Mouse (Mus musculus): Measurements from ENCODE around the gene Bcl11b. TPM values are rescaled to one million over a fixed set of nuclear protein-coding genes. Genes with fewer than 3 reads are reported as not detected.

Gene Bcl11b
- polyA plus RNA-seq, 1 experiment from 2014 or later, result 30.7 TPM

DNA sequence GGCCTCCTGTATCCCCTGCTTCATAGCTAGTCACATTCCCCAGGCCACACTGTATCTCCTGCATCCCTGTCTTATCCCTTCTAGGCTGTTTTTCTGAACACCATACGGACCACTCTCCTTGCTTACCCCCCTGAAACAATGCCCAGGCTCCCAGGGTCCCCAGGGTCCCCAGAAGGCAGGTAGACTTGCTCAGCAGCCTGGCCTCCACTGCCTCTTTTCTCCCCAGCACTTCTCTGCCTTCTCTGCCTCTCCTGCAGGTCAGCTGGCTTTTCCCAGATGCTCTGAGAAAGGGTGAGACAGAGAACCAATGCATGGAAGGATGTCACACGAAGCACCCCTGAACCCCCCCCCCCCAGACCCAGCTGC is 2.7 kb downstream of the Bcl11b start:
- Histone ChIP-seq H3K9me3 (ENCODE audit: control insufficient read depth, low read length) (no peaks in the 10 kb centered on the region), H3K4me1 (replicated peaks; ENCODE audit: control insufficient read depth, insufficient read depth, low read length) (peaks cover 26% of the 10 kb centered on the region), H3K9ac (peak overlapping the region; percentile 94), H3K4me2 (replicated peaks) (peak overlapping the region; percentile 81), H3K27me3 (ENCODE audit: control insufficient read depth, insufficient read depth, low read length) (peaks cover 7% of the 10 kb centered on the region; the same call in 1 of the 2 replicates), H3K27ac (peak overlapping the region; percentile 95), H3K4me3 (replicated peaks; ENCODE audit: low read length) (peak overlapping the region; percentile 73), H3K36me3 (replicated peaks; ENCODE audit: control insufficient read depth, insufficient read depth) (no peaks in the 10 kb centered on the region)
- ATAC-seq (ENCODE audit: low FRiP score), result no peak
- WGBS, result 21% methylated on average over 2 of the region's 2 CpGs
- no peak for DNase-seq (ENCODE audit: low spot score)

DNA sequence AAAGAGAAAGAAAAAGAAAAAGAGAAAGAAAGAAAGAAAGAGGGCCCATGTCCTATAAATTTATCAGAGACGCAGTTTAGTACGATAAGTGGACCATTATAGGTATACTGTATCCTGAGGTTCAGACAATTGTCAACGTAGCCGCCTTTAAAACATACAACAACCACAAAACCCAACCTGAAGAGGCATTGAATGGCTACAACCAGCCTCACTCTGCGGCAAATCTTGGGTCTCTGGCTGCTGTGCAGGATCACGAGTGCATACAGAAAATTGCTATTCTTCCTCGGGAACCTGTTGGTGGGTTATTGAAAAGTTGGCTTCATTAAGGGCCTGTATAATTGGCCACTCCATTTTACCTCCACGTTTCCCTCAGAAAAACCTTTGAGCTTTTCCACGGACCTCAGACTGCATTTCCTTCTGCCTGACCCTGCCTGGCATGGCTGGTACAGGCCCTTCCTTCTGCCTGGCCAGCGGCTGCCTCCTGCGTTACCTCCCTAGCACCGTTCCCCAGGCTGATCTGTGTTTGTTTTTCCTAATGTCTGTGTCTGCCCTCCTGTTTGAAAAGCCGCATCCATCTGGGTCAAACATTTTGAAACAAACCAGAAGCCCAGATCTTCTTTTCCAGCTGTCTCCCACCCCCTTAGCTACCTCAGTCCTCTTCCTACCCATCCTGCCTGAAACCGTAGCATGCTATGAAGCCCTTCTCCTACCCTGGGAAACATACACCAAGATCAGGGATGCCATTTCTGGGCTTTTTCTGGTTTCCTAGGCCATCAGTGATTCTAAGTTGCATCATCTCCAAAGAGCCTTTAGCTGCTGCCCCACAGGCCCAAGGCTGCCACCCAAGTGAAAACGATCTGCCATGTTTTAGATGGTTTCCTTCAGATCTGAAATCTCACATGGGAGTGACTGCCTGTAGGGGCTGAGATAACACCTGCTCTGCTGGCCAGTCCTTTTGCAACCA is 3.4 kb downstream of the Bcl11b start:
- 69% methylated on average over 15 of the region's 15 CpGs for WGBS
- H3K4me3 ChIP-seq (replicated peaks; ENCODE audit: low read length), result peak overlapping the region; percentile 73
- H3K27ac ChIP-seq, result peak overlapping the region; percentile 95
- DNase-seq (ENCODE audit: low spot score), result no peak
- no peak for ATAC-seq (ENCODE audit: low FRiP score)
- H3K36me3 ChIP-seq (replicated peaks; ENCODE audit: control insufficient read depth, insufficient read depth), result no peaks in the 10 kb centered on the region
- peak overlapping the region; percentile 81 for H3K4me2 ChIP-seq (replicated peaks)
- peak overlapping the region; percentile 94 for H3K9ac ChIP-seq
- H3K9me3 ChIP-seq (ENCODE audit: control insufficient read depth, low read length), result no peaks in the 10 kb centered on the region
- H3K4me1 ChIP-seq (replicated peaks; ENCODE audit: control insufficient read depth, insufficient read depth, low read length), result peaks cover 32% of the 10 kb centered on the region
- 0 out of 2 replicates have a peak, but pooled peaks cover under 1% of the 10 kb centered on the region for H3K27me3 ChIP-seq (ENCODE audit: control insufficient read depth, insufficient read depth, low read length)

DNA sequence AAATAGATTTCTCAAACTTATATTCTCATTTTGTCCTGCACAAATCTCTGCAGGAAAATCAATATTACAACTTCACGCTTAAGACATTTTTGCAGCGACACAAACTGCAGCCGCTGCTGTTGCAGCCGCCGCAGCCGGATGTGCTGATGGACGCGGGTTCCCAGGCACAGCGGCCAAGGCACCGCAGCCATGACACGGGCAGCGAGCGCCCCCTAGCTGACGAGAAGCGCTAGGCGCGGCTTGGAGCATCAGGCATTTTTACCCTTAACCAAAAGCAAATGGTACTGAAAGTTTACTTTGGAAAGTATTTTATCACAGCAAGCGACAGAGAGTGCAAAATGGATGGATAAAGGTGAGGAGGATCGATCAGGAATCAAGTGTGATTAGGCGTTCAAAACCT is 4.7 kb downstream of the Bcl11b start:
- DNase-seq (ENCODE audit: low spot score) (peak; percentile 94), ATAC-seq (ENCODE audit: low FRiP score) (no peak)
- Histone ChIP-seq H3K36me3 (replicated peaks; ENCODE audit: control insufficient read depth, insufficient read depth) (no peaks in the 10 kb centered on the region), H3K9ac (peak overlapping the region; percentile 94), H3K27ac (peak overlapping the region; percentile 69; the same call in 1 of the 2 replicates), H3K4me1 (replicated peaks; ENCODE audit: control insufficient read depth, insufficient read depth, low read length) (peaks cover 45% of the 10 kb centered on the region), H3K4me3 (replicated peaks; ENCODE audit: low read length) (peak overlapping the region; percentile 73), H3K27me3 (ENCODE audit: control insufficient read depth, insufficient read depth, low read length) (no peaks in the 10 kb centered on the region), H3K9me3 (ENCODE audit: control insufficient read depth, low read length) (no peaks in the 10 kb centered on the region), H3K4me2 (replicated peaks) (peak overlapping the region; percentile 81)
- 1% methylated on average over 20 of the region's 20 CpGs for WGBS

DNA sequence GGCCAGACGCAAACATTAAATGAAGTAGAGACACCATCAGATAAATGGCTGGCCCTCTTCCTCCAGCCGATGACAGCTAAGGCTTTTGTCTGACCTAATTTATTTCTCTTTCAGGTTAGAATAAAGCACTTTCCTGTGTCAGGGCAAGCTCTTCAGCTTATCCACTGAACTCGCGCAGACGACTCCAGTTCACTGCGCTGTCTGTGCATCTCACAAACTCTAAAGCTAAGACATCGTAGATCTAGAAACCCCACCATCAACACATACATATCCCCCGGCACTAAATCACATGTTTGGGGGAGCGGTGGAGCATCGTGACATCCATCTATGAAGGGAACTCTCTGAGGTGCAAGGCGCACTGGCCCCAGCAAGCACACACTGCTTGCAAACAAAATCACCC is 5.5 kb downstream of the Bcl11b start:
- no peak for DNase-seq (ENCODE audit: low spot score)
- Histone ChIP-seq H3K36me3 (replicated peaks; ENCODE audit: control insufficient read depth, insufficient read depth) (no peaks in the 10 kb centered on the region), H3K27me3 (ENCODE audit: control insufficient read depth, insufficient read depth, low read length) (no peaks in the 10 kb centered on the region), H3K4me1 (replicated peaks; ENCODE audit: control insufficient read depth, insufficient read depth, low read length) (peaks cover 45% of the 10 kb centered on the region), H3K4me3 (replicated peaks; ENCODE audit: low read length) (peak overlapping the region; percentile 23), H3K4me2 (replicated peaks) (peak overlapping the region; percentile 81), H3K9me3 (ENCODE audit: control insufficient read depth, low read length) (no peaks in the 10 kb centered on the region), H3K9ac (peak overlapping the region; percentile 51), H3K27ac (peak overlapping the region; percentile 69)
- WGBS, result 52% methylated on average over 11 of the region's 11 CpGs
- ATAC-seq (ENCODE audit: low FRiP score), result no peak

DNA sequence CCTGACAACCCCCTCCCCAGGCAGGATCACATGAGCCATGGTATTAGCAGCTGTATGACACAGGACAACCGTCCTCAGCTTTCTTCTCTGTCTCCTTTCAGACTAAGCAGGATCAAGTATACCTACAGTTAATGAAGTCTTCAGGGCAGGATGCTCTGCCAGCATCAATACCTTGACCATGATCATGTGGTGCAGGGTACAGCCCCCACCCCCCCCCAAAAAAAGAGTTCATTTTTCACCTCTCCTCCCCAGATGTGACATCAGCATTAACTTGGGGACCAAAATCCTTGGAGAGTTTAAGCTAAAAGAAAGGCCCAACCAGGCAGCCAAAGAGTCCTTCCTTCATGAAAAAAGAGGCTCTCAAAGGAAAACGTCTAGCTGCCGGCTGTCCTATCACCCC is 6.2 kb downstream of the Bcl11b start:
- Histone ChIP-seq H3K4me2 (replicated peaks) (peak overlapping the region; percentile 81), H3K27ac (peak overlapping the region; percentile 69), H3K4me1 (replicated peaks; ENCODE audit: control insufficient read depth, insufficient read depth, low read length) (peaks cover 45% of the 10 kb centered on the region), H3K4me3 (replicated peaks; ENCODE audit: low read length) (peak overlapping the region; percentile 23), H3K9ac (peak overlapping the region; percentile 51), H3K36me3 (replicated peaks; ENCODE audit: control insufficient read depth, insufficient read depth) (no peaks in the 10 kb centered on the region), H3K27me3 (ENCODE audit: control insufficient read depth, insufficient read depth, low read length) (no peaks in the 10 kb centered on the region), H3K9me3 (ENCODE audit: control insufficient read depth, low read length) (no peaks in the 10 kb centered on the region)
- DNase-seq (ENCODE audit: low spot score) (no peak), ATAC-seq (ENCODE audit: low FRiP score) (no peak)
- 22% methylated on average over 3 of the region's 3 CpGs for WGBS

DNA sequence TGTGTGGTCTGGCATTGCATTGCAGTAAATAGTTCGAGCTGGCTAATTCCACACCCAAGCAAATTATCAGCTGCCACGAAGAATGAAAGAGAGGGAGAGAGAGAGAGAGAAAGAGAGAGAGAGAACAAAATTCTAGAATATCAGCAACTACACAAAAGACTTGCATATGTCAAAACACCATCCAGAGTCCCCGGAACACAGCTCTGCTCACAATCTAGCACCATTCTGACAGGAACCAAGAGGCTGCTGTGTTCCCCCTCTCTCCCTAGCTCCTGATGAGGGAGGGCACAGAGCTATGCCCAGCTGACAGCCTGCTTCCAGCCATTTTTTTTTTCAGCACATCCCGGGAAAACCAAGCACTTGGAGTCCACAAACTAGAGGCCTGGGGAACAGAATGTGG is 6.6 kb downstream of the Bcl11b start:
- Histone ChIP-seq H3K4me3 (replicated peaks; ENCODE audit: low read length) (peak overlapping the region; percentile 23; the same call in 1 of the 2 replicates), H3K27ac (peak overlapping the region; percentile 69)

DNA sequence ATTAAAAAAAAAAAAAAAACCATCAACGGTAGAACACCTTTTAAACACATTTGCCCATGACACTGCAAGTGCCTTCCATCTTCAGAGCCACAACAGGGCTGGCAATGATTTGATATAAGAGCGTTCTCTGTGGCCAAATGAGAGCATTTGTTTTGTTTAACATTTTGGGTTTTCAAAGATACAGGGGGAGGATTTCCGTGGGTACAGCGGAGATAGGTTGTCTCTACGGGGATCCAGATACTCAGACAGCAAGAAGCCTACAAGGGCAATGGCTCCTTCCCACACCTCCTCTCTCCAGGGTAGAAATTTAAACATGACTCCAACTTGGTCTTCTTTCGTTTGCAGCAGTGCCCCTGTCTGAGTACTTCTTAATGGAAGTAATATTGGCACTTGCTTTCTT is 7.2 kb downstream of the Bcl11b start:
- H3K36me3 ChIP-seq (replicated peaks; ENCODE audit: control insufficient read depth, insufficient read depth), result no peaks in the 10 kb centered on the region

More for the DNA sequence above, 6.6 kb downstream of the Bcl11b start:
- DNase-seq (ENCODE audit: low spot score), result no peak
- no peaks in the 10 kb centered on the region for H3K27me3 ChIP-seq (ENCODE audit: control insufficient read depth, insufficient read depth, low read length)
- 51% methylated on average over 4 of the region's 4 CpGs for WGBS
- H3K9ac ChIP-seq, result peak overlapping the region; percentile 51
- no peak for ATAC-seq (ENCODE audit: low FRiP score)
- H3K4me2 ChIP-seq (replicated peaks), result peak overlapping the region; percentile 81
- H3K36me3 ChIP-seq (replicated peaks; ENCODE audit: control insufficient read depth, insufficient read depth), result no peaks in the 10 kb centered on the region
- H3K9me3 ChIP-seq (ENCODE audit: control insufficient read depth, low read length), result no peaks in the 10 kb centered on the region
- H3K4me1 ChIP-seq (replicated peaks; ENCODE audit: control insufficient read depth, insufficient read depth, low read length), result peaks cover 45% of the 10 kb centered on the region

DNA sequence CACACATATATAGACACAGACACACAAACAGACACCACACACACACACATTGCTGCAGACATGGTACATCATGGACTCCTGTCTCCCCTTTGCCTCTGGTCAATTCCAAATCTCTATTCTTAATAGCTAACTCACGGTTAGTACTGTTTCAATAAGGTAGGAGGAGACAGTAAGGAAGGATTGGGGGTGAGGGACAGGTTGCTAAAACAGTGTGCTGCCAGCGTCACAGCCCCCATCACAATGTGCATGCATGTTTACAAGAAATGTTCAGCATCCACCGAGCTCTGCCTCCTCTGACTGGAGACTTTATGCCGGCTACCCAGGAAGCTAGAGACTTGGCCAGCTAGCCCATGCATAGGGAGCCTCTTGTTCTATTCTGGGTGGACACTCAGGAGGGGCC is 9.0 kb downstream of the Bcl11b start:
- Histone ChIP-seq H3K4me1 (replicated peaks; ENCODE audit: control insufficient read depth, insufficient read depth, low read length) (peaks cover 58% of the 10 kb centered on the region), H3K27ac (no peak overlapping the region), H3K27me3 (ENCODE audit: control insufficient read depth, insufficient read depth, low read length) (no peaks in the 10 kb centered on the region), H3K4me3 (replicated peaks; ENCODE audit: low read length) (no peak overlapping the region; the same call in 1 of the 2 replicates), H3K36me3 (replicated peaks; ENCODE audit: control insufficient read depth, insufficient read depth) (no peaks in the 10 kb centered on the region), H3K4me2 (replicated peaks) (peak overlapping the region; percentile 81), H3K9ac (peak overlapping the region; percentile 35), H3K9me3 (ENCODE audit: control insufficient read depth, low read length) (no peaks in the 10 kb centered on the region)
- DNase-seq (ENCODE audit: low spot score), result no peak
- 51% methylated on average over 4 of the region's 4 CpGs for WGBS
- ATAC-seq (ENCODE audit: low FRiP score), result no peak

More for the DNA sequence above, 7.2 kb downstream of the Bcl11b start:
- Histone ChIP-seq H3K27me3 (ENCODE audit: control insufficient read depth, insufficient read depth, low read length) (no peaks in the 10 kb centered on the region), H3K4me1 (replicated peaks; ENCODE audit: control insufficient read depth, insufficient read depth, low read length) (peaks cover 45% of the 10 kb centered on the region), H3K4me2 (replicated peaks) (peak overlapping the region; percentile 81), H3K9ac (peak overlapping the region; percentile 51), H3K4me3 (replicated peaks; ENCODE audit: low read length) (no peak overlapping the region), H3K27ac (no peak overlapping the region), H3K9me3 (ENCODE audit: control insufficient read depth, low read length) (no peaks in the 10 kb centered on the region)
- 71% methylated on average over 6 of the region's 6 CpGs for WGBS
- DNase-seq (ENCODE audit: low spot score) (no peak), ATAC-seq (ENCODE audit: low FRiP score) (no peak)

DNA sequence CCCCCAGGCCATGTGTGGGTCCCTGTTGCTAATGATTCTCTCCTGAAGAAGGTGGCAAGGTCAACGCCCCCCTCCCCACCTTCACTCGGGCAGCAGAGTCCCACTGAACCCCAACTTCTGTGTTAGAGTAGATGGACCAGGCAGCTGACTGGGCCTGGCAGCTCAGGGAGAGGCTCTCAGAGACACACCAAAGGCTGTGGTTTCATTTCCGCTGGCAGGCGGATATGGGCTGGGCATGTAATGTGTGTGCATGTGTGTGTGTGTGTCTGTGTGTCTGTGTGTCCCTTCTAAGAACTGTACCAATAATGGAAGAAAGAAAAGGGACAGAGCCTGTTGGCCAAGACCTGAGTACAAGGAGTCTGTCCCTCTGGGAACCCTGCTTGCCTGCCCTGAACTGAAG is 10.4 kb downstream of the Bcl11b start:
- no peak overlapping the region for H3K4me3 ChIP-seq (replicated peaks; ENCODE audit: low read length)
- H3K9ac ChIP-seq, result peak overlapping the region; percentile 6; the same call in 1 of the 2 replicates
- H3K9me3 ChIP-seq (ENCODE audit: control insufficient read depth, low read length), result no peaks in the 10 kb centered on the region
- H3K27me3 ChIP-seq (ENCODE audit: control insufficient read depth, insufficient read depth, low read length), result no peaks in the 10 kb centered on the region
- peaks cover 59% of the 10 kb centered on the region for H3K4me1 ChIP-seq (replicated peaks; ENCODE audit: control insufficient read depth, insufficient read depth, low read length)
- H3K4me2 ChIP-seq (replicated peaks), result peak overlapping the region; percentile 81
- ATAC-seq (ENCODE audit: low FRiP score) (no peak), DNase-seq (ENCODE audit: low spot score) (no peak)
- WGBS, result 67% methylated on average over 4 of the region's 4 CpGs
- 0 out of 2 replicates have a peak, but pooled peaks cover 7% of the 10 kb centered on the region for H3K36me3 ChIP-seq (replicated peaks; ENCODE audit: control insufficient read depth, insufficient read depth)
- H3K27ac ChIP-seq, result no peak overlapping the region
